Mouse (Mus musculus): ENCODE results near the gene Dnajb4.

Dnajb4 gene

GRCm38 (mm10) chr3:152209967-152210634 lies at the start of gene Dnajb4, which contains the start of gene Fubp1:
Gene Dnajb4 (minus strand): TSS chr3:152210302.
Gene Fubp1 (plus strand): TSS chr3:152210422.
- ChIA-PET POLR2A (interaction anchor here (0.6 to 16.4 kb wide), 51 partner anchors 10 to 694 kb away, joined by 3 to 404 read pairs (median 6); partner anchors contain the start of genes Gipc2 (in 2 of the 4) and Zzz3 (in 2 of the 4)), CTCF (no interaction called here)

GRCm38 (mm10) chr3:152259409-152259808 lies 49.3 kb upstream of the Dnajb4 start:
- ChIA-PET POLR2A (interaction anchor here in 2 of 4 experiments (0.8 to 1.1 kb wide), 6 partner anchors 17 to 149 kb away, joined by 3 to 6 read pairs (median 3); partner anchors contain the start of genes Dnajb4 (in 1 of the 2) and Fubp1 (in 1 of the 2)), CTCF (interaction anchor here (0.6 to 1.6 kb wide), 32 partner anchors 9 to 669 kb away, joined by 3 to 15 read pairs (median 4); partner anchors contain the start of gene Zzz3 (in 1 of the 4))

GRCm38 (mm10) chr3:152257528-152257927 lies 47.4 kb upstream of the Dnajb4 start:
- ChIA-PET POLR2A (interaction anchor here in 1 of 4 experiments (0.9 to 1.4 kb wide), 2 partner anchors 11 to 14 kb away, joined by 3 to 4 read pairs; no protein-coding TSS in a partner anchor), CTCF (no interaction called here)

- CTCF ChIA-PET = interaction anchor here in 2 of 4 experiments (0.6 to 1.5 kb wide), 3 partner anchors 9 to 224 kb away, joined by 3 to 7 read pairs (median 3); no protein-coding TSS in a partner anchor
Observed at GRCm38 (mm10) chr3:152250487-152250886, 40.4 kb upstream of the Dnajb4 start.

GRCm38 (mm10) chr3:152247708-152248107 lies 37.6 kb upstream of the Dnajb4 start:
- ChIA-PET CTCF (no interaction called here), POLR2A (interaction anchor here in 1 of 4 experiments (1.5 to 2.3 kb wide), 3 partner anchors 8 to 22 kb away, joined by 3 to 12 read pairs (median 6); no protein-coding TSS in a partner anchor)

More at GRCm38 (mm10) chr3:152250487-152250886, 40.4 kb upstream of the Dnajb4 start:
- POLR2A ChIA-PET = interaction anchor here in 3 of 4 experiments (0.5 to 1.4 kb wide), 11 partner anchors 9 to 583 kb away, joined by 3 to 5 read pairs (median 3); partner anchors contain the start of gene Nexn (in 1 of the 3)

GRCm38 (mm10) chr3:152245273-152245910 lies 35.3 kb upstream of the Dnajb4 start:
- ChIA-PET POLR2A (interaction anchor here in 3 of 4 experiments (0.6 to 9.8 kb wide), 11 partner anchors 10 to 135 kb away, joined by 3 to 113 read pairs (median 4); partner anchors contain the start of gene Nexn (in 1 of the 3)), CTCF (interaction anchor here (0.7 to 1.7 kb wide), 8 partner anchors 14 to 135 kb away, joined by 3 to 8 read pairs (median 4); no protein-coding TSS in a partner anchor)

GRCm38 (mm10) chr3:152243304-152243703 lies 33.2 kb upstream of the Dnajb4 start:
- ChIA-PET CTCF (interaction anchor here in 3 of 4 experiments (0.9 to 1.4 kb wide), 3 partner anchors 9 to 132 kb away, joined by 3 read pairs; no protein-coding TSS in a partner anchor), POLR2A (interaction anchor here in 3 of 4 experiments (0.5 to 9.8 kb wide), 8 partner anchors 12 to 33 kb away, joined by 3 to 113 read pairs (median 3); no protein-coding TSS in a partner anchor)

- ChIA-PET CTCF (no interaction called here), POLR2A (interaction anchor here in 2 of 4 experiments (1.1 to 9.8 kb wide), 10 partner anchors 9 to 60 kb away, joined by 3 to 113 read pairs (median 5); partner anchors contain the start of genes Dnajb4 (in 1 of the 2) and Fubp1 (in 1 of the 2))
Observed at GRCm38 (mm10) chr3:152241098-152241497, 31.0 kb upstream of the Dnajb4 start.

GRCm38 (mm10) chr3:152239592-152239991 lies 29.5 kb upstream of the Dnajb4 start:
- CTCF ChIA-PET = interaction anchor here in 1 of 4 experiments (3.0 kb wide), 1 partner anchor 128 kb away, joined by 13 read pairs; no protein-coding TSS in a partner anchor

GRCm38 (mm10) chr3:152238836-152239235 lies 28.7 kb upstream of the Dnajb4 start:
- CTCF ChIA-PET = interaction anchor here in 2 of 4 experiments (0.9 to 3.0 kb wide), 2 partner anchors 128 kb away, joined by 3 to 13 read pairs; no protein-coding TSS in a partner anchor
- POLR2A ChIA-PET = interaction anchor here in 1 of 4 experiments (0.8 to 9.8 kb wide), 8 partner anchors 10 to 144 kb away, joined by 3 to 113 read pairs (median 5); no protein-coding TSS in a partner anchor

More at GRCm38 (mm10) chr3:152239592-152239991, 29.5 kb upstream of the Dnajb4 start:
- POLR2A ChIA-PET = interaction anchor here in 3 of 4 experiments (0.7 to 9.8 kb wide), 13 partner anchors 10 to 132 kb away, joined by 3 to 113 read pairs (median 5); no protein-coding TSS in a partner anchor

GRCm38 (mm10) chr3:152235805-152236204 lies 25.7 kb upstream of the Dnajb4 start:
- ChIA-PET POLR2A (interaction anchor here in 1 of 4 experiments (1.0 kb wide), 4 partner anchors 11 to 125 kb away, joined by 3 to 4 read pairs (median 3); no protein-coding TSS in a partner anchor), CTCF (no interaction called here)

GRCm38 (mm10) chr3:152235238-152235637 lies 25.1 kb upstream of the Dnajb4 start:
- CTCF ChIA-PET = no interaction called here
- POLR2A ChIA-PET = interaction anchor here in 1 of 4 experiments (0.6 to 1.0 kb wide), 5 partner anchors 10 to 124 kb away, joined by 3 to 6 read pairs (median 3); no protein-coding TSS in a partner anchor

- ChIA-PET POLR2A (interaction anchor here (0.6 to 10.6 kb wide), 25 partner anchors 9 to 1232 kb away, joined by 3 to 404 read pairs (median 4); partner anchors contain the start of genes Dnajb4 (in 2 of the 4), Fubp1 (in 2 of the 4) and Nexn (in 1 of the 4)), CTCF (interaction anchor here in 3 of 4 experiments (0.7 to 1.5 kb wide), 5 partner anchors 9 to 130 kb away, joined by 3 to 6 read pairs (median 4); no protein-coding TSS in a partner anchor)
Observed at GRCm38 (mm10) chr3:152231333-152232100, 21.4 kb upstream of the Dnajb4 start.

- POLR2A ChIA-PET = interaction anchor here in 2 of 4 experiments (0.7 to 10.6 kb wide), 11 partner anchors 13 to 167 kb away, joined by 3 to 404 read pairs (median 5); partner anchors contain the start of genes Dnajb4 (in 2 of the 2) and Fubp1 (in 1 of the 2)
Observed at GRCm38 (mm10) chr3:152229271-152229670, 19.2 kb upstream of the Dnajb4 start.

GRCm38 (mm10) chr3:152228843-152229242 lies 18.7 kb upstream of the Dnajb4 start:
- CTCF ChIA-PET = interaction anchor here in 1 of 4 experiments (0.5 kb wide), 1 partner anchor 49 kb away, joined by 7 read pairs; no protein-coding TSS in a partner anchor
- POLR2A ChIA-PET = interaction anchor here in 2 of 4 experiments (0.6 to 10.6 kb wide), 11 partner anchors 12 to 167 kb away, joined by 3 to 404 read pairs (median 4); partner anchors contain the start of genes Dnajb4 (in 2 of the 2) and Fubp1 (in 1 of the 2)

More at GRCm38 (mm10) chr3:152229271-152229670, 19.2 kb upstream of the Dnajb4 start:
- CTCF ChIA-PET = interaction anchor here in 1 of 4 experiments (0.6 kb wide), 1 partner anchor 32 kb away, joined by 3 read pairs; no protein-coding TSS in a partner anchor

- ChIA-PET CTCF (interaction anchor here in 3 of 4 experiments (1.9 to 2.8 kb wide), 3 partner anchors 115 kb away, joined by 6 to 17 read pairs (median 7); no protein-coding TSS in a partner anchor), POLR2A (interaction anchor here (1.4 to 10.6 kb wide), 11 partner anchors 8 to 170 kb away, joined by 3 to 404 read pairs (median 16); partner anchors contain the start of genes Dnajb4 (in 1 of the 4) and Fubp1 (in 1 of the 4))
Observed at GRCm38 (mm10) chr3:152225906-152226305, 15.8 kb upstream of the Dnajb4 start.

All from embryonic stem cell, embryonic (primary cell).